Mouse (Mus musculus): ENCODE results near the gene Hrh3.

The Hrh3 gene

DNA sequence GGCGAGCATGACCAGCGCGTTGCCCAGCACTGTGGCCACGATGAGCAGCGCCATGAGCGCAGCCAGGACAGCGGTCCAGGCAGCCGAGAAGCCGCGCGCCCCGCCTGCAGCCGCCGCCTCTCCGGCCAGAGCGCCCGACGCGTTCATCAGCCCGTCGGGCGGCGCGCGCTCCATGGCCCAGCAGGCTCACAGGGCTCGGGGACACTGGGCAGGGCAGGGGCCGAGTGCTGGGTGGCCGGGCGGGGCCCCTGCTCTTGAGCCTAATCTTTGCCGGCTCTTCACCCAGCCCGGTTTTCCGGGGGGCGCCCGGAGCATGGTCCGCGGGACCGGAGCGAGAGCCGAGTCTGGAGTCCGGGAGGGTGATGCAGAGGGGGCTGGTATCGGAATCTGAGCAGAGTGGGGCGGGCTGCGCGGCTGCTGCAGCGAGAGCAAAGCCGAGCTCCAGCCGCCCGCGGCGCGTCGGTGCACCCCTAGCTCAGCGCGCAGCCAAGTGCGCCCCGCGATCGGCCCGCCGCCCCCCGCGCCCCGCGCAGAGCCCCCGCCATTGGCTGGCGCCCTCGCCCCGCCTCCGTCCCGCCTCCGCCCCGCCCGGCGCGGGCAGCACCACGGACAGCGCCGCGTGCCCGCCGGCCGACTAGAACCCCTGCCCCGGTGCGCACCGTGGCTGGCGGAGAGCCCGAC is at the start of gene Hrh3:
Hrh3 (minus strand) TSS at position 511 of the 681 bp plus-strand sequence.
- peak; percentile 71 to 78 for DNase-seq (ENCODE audit: low spot score in 2 of 2)

DNA sequence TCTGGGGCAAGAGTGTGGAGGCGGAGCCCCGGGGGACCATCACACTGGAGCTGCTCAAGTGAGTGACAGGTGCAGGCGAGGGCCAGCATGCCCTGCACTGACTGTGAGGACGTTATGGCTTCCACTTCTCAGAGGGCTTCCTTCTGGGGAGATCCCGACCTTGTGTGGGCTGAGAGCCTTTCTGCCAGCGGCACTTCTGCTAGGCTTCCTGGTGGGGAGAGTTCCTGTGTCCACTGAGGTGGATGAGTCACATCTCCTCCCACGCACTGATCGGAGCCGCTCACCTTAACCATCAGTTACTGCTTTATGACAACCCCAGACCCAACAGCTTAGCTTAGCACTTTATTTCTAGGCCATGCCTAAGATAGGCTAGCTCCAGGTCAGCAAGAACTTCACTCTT is 44.3 kb upstream of the Hrh3 start:
- no peak for DNase-seq (ENCODE audit: low spot score in 2 of 2)

DNA sequence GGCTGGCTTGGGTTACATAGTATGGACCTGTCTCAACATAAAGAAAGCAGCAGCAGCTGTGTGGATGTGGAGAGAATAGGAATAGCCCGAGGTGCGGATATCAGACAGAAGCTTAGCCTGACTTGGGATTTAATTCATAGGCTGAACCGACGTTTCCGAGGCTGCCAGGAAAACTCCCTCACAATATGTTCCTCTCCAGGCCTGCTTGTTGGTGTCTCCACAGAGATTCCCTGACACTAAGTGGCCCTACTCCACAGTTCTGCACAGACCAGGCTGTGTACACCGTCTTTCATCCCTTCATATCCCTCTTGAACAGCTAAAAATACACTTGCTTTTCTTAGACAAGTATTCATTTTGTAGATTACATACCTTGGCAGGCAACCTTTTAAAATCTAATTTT is 43.1 kb upstream of the Hrh3 start:
- peak; percentile 53 to 64 for DNase-seq (ENCODE audit: low spot score in 2 of 2)

DNA sequence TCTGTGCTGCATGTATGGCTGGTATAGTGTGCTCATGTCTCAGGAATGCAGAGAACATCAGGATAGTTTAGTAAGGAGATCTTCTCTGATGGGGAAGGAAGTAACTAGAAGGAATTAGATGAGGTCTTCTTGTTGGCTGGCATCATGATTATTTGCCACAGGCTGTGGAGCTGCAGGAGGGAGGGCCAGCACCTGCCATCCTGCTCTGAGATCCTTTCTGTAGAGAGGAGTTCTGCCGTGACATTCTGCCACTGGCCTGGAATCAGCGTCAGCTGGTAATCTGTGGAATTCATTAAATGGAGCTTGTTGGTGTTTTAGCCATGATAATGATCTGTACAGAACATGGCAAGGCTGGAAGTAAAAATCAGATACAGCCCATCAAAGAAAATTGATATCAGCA is 41.8 kb upstream of the Hrh3 start:
- DNase-seq (ENCODE audit: low spot score in 2 of 2), result no peak

DNA sequence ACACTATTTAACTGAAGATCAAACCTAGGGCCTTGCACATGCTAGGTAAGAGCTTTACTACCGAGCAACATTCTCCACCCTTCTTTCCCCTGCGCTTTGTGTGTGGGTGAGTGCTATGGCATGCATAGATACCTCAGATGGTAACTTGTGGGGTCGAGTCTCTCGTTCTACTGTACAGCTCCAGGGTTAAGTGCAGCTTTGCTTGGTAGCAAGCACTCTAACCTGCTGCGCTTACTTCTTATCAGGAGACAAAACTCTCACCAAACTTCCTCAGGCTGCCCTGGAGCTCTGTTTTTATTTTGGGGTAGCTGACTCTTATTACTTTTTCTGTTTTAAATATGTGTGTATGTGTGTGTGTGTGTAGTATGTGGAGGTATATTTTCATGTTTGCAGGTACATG is 31.1 kb upstream of the Hrh3 start:
- DNase-seq (ENCODE audit: low spot score in 2 of 2), result no peak

DNA sequence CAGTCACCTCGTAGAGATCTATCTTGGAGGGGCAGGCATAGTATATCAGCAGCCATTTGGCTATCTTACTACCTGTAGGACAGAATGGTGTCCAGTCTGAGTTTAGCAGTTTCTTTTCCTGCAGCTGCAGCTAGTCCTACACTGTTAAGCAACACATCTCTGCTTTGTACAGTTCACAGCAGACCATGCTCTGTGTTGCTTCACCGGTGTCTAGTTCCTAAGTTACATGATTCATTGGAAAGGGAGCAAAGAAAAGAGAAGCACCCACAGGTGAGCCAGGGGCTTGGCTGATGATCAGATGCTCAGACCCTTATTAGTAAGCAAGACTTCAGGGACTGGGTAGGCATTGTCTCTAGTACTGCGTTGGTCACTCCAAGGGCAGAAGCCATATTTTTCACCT is 29.6 kb upstream of the Hrh3 start:
- DNase-seq (ENCODE audit: low spot score in 2 of 2), result no peak

DNA sequence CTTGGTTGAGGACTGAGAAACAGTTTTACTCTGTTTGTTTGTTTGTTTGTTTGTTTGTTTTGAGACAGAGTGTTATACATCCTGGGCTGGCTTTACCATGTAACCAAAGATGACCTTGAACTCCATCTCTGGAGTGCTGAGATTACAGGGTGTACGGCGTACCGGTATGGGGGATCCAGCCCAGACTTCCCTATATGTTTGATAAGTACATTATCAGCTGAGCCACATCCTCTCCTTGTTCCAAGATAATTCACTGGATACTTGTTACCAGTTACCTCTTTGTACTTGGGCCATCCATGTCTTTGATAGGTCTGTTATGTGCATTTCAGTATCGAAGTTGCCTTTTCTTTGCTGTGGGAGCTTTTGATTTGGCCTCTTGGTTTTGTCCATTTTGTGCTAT is 28.9 kb upstream of the Hrh3 start:
- no peak for DNase-seq (ENCODE audit: low spot score in 2 of 2)

DNA sequence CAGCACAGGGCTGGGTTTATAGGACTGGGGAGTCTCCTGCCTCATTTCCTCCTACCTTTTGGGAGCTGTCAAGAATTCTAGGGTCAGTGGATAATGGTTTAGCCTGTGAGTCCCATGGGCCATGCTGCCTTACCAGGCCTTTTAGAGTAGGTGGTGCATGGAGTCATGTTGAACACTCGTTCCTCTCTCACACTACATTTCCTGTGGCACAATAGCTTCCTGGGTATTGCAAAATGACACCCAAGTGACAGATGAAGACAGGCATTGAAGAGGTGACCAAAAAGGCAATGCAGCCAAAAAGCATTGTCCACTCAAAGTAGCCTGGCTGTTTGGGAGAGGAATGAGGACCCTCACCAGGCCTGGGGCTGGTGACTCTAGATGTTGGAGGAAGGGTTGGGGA is 23.4 kb upstream of the Hrh3 start:
- no peak for DNase-seq (ENCODE audit: low spot score in 2 of 2)

DNA sequence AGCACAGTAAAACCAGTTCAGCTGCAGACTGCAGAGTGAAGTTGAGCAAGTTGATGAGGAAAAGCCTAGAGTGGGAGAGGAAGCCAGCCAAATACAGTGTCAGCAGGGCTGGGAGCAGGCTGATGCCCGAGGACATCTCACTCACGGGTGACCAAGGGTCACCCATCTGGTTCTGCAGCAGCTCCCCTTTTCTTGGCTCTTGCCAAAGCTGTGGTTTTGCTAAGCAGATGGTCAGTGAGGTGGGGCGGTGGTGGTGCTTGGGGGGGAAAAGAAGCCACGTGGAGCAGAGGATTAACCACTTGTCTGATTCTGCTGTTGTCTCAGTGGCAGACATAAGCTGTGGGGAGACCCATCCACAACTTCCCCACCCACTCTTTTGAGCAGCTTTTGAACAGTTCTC is 21.9 kb upstream of the Hrh3 start:
- peak; percentile 39 to 65 for DNase-seq (ENCODE audit: low spot score in 2 of 2)

DNA sequence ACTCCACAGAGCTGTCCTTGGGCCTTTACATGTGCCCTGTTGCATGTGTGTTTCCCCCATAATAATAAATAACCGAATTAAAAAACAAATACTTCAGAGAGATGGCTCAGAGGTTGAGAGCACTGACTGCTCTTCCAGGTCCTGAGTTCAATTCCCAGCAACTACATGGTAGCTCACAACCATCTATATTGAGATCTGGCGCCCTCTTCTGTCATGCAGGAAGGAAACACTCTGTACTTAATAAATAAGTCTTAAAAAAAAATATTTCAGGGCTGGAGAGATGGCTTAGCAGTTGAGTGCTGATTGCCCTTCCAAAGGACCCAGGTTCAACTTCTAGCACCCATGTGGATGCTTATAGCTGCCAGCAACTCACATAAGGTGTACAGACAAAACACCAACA is 19.9 kb upstream of the Hrh3 start:
- DNase-seq (ENCODE audit: low spot score in 2 of 2), result no peak

DNA sequence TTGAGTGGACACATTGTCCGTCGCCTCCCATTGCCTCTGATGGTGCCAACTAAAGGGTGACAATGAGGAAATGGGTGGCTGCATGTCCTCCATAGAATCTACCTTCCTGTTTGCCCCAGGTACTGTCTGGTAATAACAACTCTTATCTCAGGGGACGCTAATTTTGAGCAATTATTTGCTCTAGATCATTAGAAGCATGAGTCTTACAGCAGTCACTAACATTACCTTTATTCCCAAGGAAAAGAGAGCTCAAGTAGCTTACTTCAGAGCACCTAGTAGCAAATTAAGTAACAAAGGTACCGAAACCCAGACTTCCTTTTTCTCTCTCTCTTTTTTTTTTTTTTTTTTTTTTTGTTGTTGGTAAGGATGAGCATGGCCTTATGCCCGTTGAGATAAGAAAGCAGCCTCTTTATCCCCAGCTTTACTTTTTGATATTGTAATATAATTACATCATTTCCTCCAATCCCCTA is 16.0 kb upstream of the Hrh3 start:
- no peak for DNase-seq (ENCODE audit: low spot score in 2 of 2)

DNA sequence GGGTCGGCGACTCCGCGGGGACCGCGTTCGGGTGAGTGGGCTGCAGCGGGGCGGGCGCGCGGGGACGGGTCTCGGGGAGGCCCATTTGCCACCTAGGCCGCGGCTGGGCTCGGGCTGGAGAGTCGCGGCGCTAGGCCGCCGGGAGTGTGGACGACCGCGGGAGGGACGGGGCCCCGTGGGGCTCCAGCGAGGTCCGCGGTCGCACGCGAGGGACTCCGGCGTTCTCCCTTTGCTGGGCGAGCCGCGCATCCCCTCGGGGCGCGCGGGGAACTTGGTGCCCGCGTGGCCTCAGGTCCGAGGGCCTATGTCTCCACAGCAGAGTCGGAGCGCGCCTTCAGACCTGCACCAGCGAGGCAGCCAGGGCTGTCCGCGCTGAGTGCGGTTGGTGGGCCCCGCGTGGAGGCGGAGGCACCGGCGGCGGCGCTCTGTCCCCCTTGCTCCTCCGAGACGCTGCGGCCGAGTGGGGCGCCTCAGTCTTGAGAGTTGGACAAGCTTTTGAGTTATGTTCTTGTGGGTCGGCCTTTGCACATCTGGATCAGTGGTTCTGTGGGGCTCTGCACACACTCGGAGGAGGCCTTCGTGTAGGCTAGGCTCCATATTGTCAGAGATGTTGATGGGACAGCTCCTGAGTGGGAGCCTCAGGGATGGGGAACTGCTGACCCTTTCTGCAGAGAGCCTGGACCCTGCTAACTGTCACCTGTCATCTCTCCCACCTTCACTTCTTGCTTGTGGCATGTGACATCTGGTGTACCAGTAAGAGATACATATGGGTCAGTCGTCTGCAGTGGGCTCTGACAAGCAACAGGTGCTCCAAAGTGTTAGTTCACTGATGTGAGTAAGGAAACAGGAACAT is 15.4 kb upstream of the Hrh3 start:
- DNase-seq (ENCODE audit: low spot score in 2 of 2), result peak in 1 of 2 experiments; percentile 50

DNA sequence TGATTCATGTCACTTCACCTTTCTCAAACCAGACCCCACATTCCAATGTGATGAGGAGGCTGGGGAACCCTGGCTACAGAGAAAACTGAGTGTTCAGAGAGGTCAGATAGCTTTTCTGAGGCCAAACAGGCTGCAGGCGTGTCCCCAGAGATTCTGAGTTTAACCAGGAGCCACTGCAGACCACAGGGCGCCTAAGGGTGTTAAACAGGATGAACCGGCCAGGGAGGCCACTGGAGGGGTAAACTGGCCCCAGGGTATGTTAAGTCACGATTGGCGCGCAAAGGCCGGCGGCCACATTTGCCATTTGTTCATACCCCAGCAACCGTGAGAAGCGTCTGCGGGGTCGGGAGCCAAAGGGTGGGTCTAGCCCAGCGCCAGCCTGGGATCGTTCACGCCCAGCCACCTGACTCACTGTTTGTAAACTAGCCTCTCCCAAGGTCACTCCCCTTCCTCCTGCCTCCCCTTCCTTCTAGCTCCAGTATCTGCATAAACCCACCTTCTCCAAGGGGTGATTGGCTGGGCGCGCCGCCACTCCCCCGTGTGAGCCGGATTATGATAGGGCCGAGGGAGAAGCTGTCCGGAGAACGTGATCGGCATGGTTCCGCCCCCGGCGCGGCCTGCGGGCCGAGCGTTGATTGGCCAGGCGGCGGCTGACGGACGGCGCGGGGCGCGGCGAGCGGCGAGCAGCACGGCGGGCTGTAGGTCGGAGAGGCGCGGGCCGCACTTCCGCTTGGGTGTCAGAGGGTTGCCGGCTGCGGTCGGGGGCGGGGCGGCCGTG is 14.6 kb upstream of the Hrh3 start, which contains the start of gene Osbpl2:
Osbpl2 (plus strand) TSS at position 646 of the 778 bp plus-strand sequence.
- DNase-seq (ENCODE audit: low spot score in 2 of 2), result peak; percentile 100

DNA sequence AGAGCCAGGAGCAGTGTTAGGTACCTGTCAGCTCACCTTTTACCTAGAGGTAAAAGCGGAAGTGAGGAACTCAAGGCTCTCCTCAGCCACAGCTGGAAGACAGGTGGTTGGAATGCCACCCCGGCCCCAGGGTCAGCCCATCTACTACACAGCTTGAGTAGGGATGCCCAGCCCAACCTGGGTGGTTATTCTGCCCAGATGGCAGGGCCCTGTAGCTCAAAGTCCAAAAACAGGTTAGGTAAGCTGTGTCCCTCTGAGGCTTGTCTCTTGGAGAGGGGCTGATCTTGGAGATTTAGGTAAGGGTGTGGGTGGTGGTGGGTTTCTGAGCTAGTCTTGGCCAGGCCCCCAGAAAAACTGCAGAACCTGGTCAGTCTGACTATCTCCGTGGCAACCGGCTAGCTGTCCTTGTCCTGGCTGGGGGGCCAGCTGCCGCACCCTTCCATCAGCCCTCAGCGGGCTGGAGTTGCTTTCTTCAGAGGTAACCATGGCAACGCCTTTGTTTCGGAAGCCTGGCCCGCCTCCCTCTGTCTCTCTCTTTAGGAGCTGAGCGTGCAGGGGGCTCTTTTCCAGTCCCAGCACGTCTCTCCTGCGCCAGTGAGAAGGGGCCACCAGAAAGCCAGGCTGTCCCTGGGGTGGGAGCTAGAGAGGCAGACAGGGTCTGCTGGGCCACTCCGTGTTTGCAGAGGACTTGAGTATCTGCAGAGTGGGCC is 13.4 kb upstream of the Hrh3 start:
- peak; percentile 86 to 89 for DNase-seq (ENCODE audit: low spot score in 2 of 2)

DNA sequence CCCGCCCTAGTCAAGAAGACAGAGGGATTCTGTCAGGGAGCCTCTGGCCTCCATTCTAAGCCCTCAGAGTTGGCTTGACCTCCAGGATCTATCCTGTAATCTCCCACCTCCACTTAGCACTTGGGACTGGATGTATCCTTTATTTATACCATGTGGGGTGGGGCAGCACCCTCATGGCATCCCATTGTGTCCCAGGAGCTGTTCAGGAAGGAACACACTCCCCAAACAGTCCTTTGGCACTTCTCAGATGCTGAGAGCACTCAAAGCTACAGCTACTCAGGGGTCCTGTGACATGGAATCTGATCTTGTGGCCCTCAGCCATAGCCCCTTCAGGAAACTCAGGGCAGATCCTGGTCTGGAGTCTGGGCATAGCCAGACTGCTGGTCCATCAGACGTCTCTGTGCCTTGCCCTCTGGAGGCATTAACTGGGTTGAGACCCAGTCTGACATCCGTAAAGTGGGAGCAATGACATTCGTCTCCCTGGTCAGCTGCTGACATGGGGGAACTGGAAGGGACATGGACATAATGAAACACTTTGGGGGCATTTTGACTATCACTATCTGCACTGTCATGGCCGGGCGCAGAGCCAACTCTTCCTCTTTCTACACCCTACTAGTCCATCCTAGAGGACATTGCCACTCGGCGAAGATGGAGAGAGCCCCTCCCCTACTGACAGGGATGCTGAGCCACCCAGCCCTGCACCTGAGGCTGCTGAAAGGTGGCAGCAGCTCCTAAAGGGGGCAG is 12.6 kb upstream of the Hrh3 start:
- DNase-seq (ENCODE audit: low spot score in 2 of 2), result peak; percentile 64 to 66

DNA sequence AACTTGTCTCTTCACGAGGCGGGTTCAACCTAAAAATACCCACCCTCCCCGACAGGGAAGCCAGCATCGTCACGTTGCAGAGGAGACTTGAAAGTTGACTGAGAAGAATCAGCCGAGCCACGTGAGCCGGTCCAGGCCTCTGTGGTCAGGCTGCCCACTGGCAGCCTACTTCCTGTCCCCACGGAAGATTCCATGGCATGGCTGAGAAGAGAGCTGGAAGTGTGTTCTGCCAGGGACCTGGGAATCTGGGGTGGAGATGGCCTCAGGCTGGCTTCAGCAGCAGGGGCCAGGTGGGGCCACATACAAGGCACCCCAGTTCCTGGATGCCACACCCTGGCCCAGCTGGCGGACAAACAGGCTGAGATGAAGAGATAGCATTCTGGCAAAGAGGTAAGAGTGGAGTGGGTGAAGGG is 11.8 kb upstream of the Hrh3 start:
- DNase-seq (ENCODE audit: low spot score in 2 of 2), result peak in 1 of 2 experiments; percentile 57

DNA sequence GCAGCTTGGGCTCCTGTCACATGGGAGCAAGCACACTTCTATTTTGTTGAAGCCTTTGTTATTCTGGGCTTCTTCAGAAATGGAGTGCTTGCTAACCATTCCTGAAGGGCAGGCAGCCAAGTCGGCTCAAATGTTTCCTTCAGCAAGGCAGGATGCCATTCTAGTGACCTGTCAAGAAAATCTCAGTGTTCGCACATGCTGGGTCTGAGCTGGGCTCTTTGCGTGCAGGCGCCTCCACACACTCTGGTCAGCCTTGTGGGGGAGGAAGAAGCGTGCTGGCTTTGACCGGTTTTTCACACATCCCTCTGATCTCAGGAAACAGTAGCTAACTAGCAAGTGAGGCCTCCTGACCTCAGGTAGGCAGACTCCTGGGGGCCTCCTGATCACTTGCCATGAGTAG is 11.0 kb upstream of the Hrh3 start:
- peak; percentile 69 to 82 for DNase-seq (ENCODE audit: low spot score in 2 of 2)

DNA sequence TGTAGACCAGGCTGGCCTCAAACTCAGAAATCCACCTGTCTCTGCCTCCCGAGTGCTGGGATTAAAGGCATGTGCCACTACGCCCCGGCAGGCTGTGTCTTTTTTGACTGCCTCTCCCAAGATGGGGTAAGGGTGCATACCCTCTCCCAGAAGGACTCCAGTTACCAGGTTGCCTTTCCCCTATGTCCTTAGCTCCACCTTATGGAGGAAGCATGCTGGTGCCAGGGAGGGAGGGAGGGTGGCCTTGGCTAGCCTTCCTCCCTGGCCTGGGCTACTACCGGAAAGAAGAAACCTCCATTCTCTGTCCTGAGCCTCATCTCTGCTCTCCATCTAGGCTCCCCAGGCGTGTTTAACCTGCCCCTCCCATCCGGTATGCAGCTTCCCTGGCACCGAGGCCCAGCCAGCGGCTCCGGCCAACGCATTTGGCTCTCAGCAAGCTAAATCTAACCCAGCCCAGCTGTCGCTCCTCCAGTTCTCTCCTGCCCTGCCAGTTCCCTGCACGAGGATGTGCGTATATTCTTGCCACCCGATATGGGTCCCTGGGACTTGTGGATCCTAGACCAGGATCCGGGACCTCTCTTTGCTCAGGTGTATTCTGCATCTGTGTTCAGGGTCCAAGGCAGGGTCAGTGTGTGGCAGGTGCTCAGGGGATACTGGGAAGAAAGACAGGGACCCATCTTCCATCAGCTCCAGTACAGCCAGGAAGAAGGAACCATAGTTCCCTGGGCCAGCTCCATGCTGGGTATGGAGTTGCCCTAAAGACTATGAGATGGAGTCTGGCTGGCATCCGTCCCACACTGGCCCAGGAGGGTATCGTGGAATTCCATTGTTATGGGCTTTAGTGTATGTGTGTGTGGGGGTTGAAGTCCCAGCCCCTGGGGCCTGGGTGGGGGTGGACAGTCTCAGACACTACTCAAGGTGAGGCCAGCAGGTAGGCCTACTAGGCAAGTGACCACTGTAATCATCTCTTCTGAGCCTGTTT is 9.9 kb upstream of the Hrh3 start:
- DNase-seq (ENCODE audit: low spot score in 2 of 2), result peak; percentile 84 to 87

DNA sequence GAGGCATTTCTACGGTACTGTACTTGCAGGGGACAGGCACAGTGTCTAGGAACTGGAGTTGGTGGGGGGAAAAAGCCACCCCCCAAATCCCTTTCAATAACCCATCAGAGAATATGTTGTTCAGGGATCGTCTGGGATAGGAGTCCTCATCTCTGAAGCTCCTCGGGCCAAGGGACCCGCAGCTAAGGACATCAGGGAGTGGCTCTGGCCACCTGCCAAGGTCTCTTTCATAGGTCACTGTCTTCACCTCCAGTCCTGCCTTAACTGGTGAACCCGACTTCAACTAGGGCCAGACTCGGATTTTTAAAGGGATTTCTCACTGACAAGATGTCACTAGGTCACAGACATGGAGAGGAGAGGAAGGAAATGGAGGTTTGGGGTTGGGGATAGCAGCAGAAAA is 4.0 kb upstream of the Hrh3 start:
- DNase-seq (ENCODE audit: low spot score in 2 of 2), result no peak

DNA sequence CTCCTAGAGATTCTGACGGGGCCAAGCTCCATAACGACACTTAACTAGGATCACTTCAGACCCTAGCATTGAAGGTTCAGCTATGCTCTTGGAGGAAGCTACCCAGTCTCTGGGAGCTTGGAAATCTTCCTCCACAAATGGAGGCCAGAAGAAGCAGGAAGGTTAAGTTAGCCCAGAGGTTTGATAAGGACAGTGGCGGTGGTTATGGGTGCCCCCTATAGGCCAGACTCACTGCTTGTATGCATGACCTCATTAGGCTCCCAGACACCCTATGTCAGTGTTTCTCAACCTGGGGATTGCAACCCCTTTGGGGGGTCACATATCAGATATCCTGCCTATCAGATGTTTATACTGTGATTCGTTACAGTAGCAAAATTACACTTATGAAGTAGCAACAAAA is 2.8 kb upstream of the Hrh3 start:
- DNase-seq (ENCODE audit: low spot score in 2 of 2), result no peak
